Mouse (Mus musculus) embryonic stem cell, embryonic (primary cell): ENCODE data around the gene Ifitm2.

ENCODE experiments used
- CTCF ChIA-PET, 4 experiments: fragments of 300-600 bp in 2 of 4; fragments of 350-600 bp in 2 of 4; sonication (Branson Sonifier 250); formaldehyde crosslinking; loops; one replicate each; lab custom pipeline; 2022; ENCODE audit warnings: inconsistent platforms in 2 of 4; lab: Charles Lee
- POLR2A ChIA-PET, 4 experiments: fragments of 300-600 bp in 2 of 4; fragments of 350-600 bp in 2 of 4; sonication (Branson Sonifier 250); formaldehyde crosslinking; loops; one replicate each; lab custom pipeline; 2022; ENCODE audit warnings: antibody characterized with exemption in 4 of 4, inconsistent platforms in 1 of 4; lab: Charles Lee

The Ifitm2 gene

GRCm38 (mm10) chr7:140908634-140909107, 47.1 kb downstream of the Ifitm2 start:
- ChIA-PET CTCF (interaction anchor here (0.5 to 3.9 kb wide), 78 partner anchors 10 to 1187 kb away, joined by 3 to 48 read pairs (median 4); partner anchors contain the start of genes Pgghg (in 3 of the 4), Hras (in 2 of the 4), Lrrc56 (in 2 of the 4) and Nlrp6 (in 2 of the 4)), POLR2A (interaction anchor here (0.7 to 3.2 kb wide), 58 partner anchors 9 to 829 kb away, joined by 3 to 30 read pairs (median 4); partner anchors contain the start of genes Pgghg (in 3 of the 4), Gm45785 (in 2 of the 4), Ric8a (in 2 of the 4) and Bet1l (in 1 of the 4))

GRCm38 (mm10) chr7:140908181-140908580, 47.6 kb downstream of the Ifitm2 start:
- CTCF ChIA-PET: interaction anchor here (0.6 to 3.9 kb wide), 67 partner anchors 9 to 1187 kb away, joined by 3 to 48 read pairs (median 5); partner anchors contain the start of genes Hras (in 2 of the 4), Lrrc56 (in 2 of the 4), Nlrp6 (in 2 of the 4) and Pgghg (in 2 of the 4)
- POLR2A ChIA-PET: interaction anchor here in 3 of 4 experiments (0.7 to 3.2 kb wide), 43 partner anchors 9 to 828 kb away, joined by 3 to 30 read pairs (median 5); partner anchors contain the start of genes Gm45785 (in 2 of the 3), Pgghg (in 2 of the 3), Ric8a (in 2 of the 3) and Bet1l (in 1 of the 3)

- POLR2A ChIA-PET: interaction anchor here in 3 of 4 experiments (0.9 to 3.2 kb wide), 22 partner anchors 8 to 828 kb away, joined by 3 to 30 read pairs (median 7); partner anchors contain the start of genes Gm45785 (in 2 of the 3), Pgghg (in 2 of the 3), Ric8a (in 2 of the 3) and Bet1l (in 1 of the 3)
- CTCF ChIA-PET: interaction anchor here (0.6 to 3.9 kb wide), 43 partner anchors 12 to 695 kb away, joined by 3 to 48 read pairs (median 7); partner anchors contain the start of genes Nlrp6 (in 2 of the 4), Pgghg (in 2 of the 4), Ric8a (in 2 of the 4) and Bet1l (in 1 of the 4)
Measured at GRCm38 (mm10) chr7:140907697-140908096, 48.1 kb downstream of the Ifitm2 start.

- ChIA-PET CTCF (interaction anchor here (0.6 to 3.9 kb wide), 19 partner anchors 13 to 453 kb away, joined by 3 to 48 read pairs (median 12); partner anchors contain the start of genes Nlrp6 (in 2 of the 4) and Scgb1c1 (in 1 of the 4)), POLR2A (interaction anchor here in 2 of 4 experiments (0.9 to 3.2 kb wide), 6 partner anchors 15 to 216 kb away, joined by 4 to 30 read pairs (median 12); partner anchors contain the start of genes Nlrp6 (in 1 of the 2), Psmd13 (in 1 of the 2) and Sirt3 (in 1 of the 2))
Measured at GRCm38 (mm10) chr7:140907131-140907530, 48.7 kb downstream of the Ifitm2 start.

- CTCF ChIA-PET: interaction anchor here in 3 of 4 experiments (1.1 to 1.6 kb wide), 7 partner anchors 99 to 271 kb away, joined by 3 to 6 read pairs (median 3); no protein-coding TSS in a partner anchor
- POLR2A ChIA-PET: interaction anchor here in 1 of 4 experiments (0.8 to 1.8 kb wide), 4 partner anchors 11 to 70 kb away, joined by 3 to 8 read pairs (median 4); no protein-coding TSS in a partner anchor
Measured at GRCm38 (mm10) chr7:140905642-140906081, 50.1 kb downstream of the Ifitm2 start.
